Mouse (Mus musculus) midbrain, embryonic 12.5 days (tissue): ENCODE results near the gene Rhov. TPM values are rescaled to one million over a fixed set of nuclear protein-coding genes. Genes with fewer than 3 reads are reported as not detected.

Experiments
- ATAC-seq: fragments of 200-750 bp; cut with Nextera tagmentation; 2 replicates; pipeline ENCODE4 v1.8.0; 2017; ENCODE audit warnings: low read depth, moderate TSS enrichment, moderate library complexity; ENCODE audit not compliant: low FRiP score
- H3K27ac ChIP-seq: fragments of 300-500 bp; sonication (generic); replicated peaks from 2 replicates; pipeline ENCODE4 v1.5.1; 2016; ENCODE audit warnings: mild to moderate bottlenecking
- H3K27me3 ChIP-seq: fragments of 300-500 bp; sonication (generic); 2 replicates; pipeline ENCODE4 v1.6.1; 2016; ENCODE audit warnings: mild to moderate bottlenecking
- H3K36me3 ChIP-seq: fragments of 300-500 bp; sonication (generic); 2 replicates; pipeline ENCODE4 v1.6.1; 2016
- H3K4me1 ChIP-seq: fragments of 300-500 bp; sonication (generic); 2 replicates; pipeline ENCODE4 v1.6.1; 2016
- H3K4me2 ChIP-seq: fragments of 300-500 bp; sonication (generic); replicated peaks from 2 replicates; pipeline ENCODE4 v1.6.1; 2016; ENCODE audit warnings: mild to moderate bottlenecking, moderate library complexity
- H3K4me3 ChIP-seq: fragments of 300-500 bp; sonication (generic); 2 replicates; pipeline ENCODE4 v1.5.1; 2016; ENCODE audit warnings: mild to moderate bottlenecking
- H3K9ac ChIP-seq: fragments of 300-500 bp; sonication (generic); replicated peaks from 2 replicates; pipeline ENCODE4 v1.6.1; 2016; ENCODE audit warnings: mild to moderate bottlenecking, moderate library complexity
- H3K9me3 ChIP-seq: fragments of 300-500 bp; sonication (generic); 2 replicates; pipeline ENCODE4 v1.6.1; 2016; ENCODE audit warnings: mild to moderate bottlenecking
- WGBS: fragments of 180-500 bp; shearing (Covaris S2); methylation state at CpG from one replicate; pipeline ENCODE4 v1.1.7; 2016; 5-methylcytosine and 5-hydroxymethylcytosine counted together
- polyA plus RNA-seq: library from polyadenylated mRNA; unstranded; fragments of >200 nt; fragmentation: Nextera tagmentation; extraction: Ambion mirVana; gene quantifications from 2 replicates; pipeline ENCODE4 v1.2.1, GENCODE M21; 2016

The Rhov gene
- 3.9 and 4.7 TPM in 2 replicates for polyA plus RNA-seq

- Histone ChIP-seq H3K27me3 (peaks cover 23% of the 10 kb centered on the region), H3K27ac (peak within 1 kb of the TSS; percentile 54), H3K9me3 (no peaks in the 10 kb centered on the region), H3K9ac (peak within 1 kb of the TSS; percentile 68), H3K4me3 (peak within 1 kb of the TSS; percentile 71), H3K4me1 (peaks cover 6% of the 10 kb centered on the region; the same call in 1 of the 2 replicates), H3K4me2 (peak within 1 kb of the TSS; percentile 91), H3K36me3 (no peaks in the 10 kb centered on the region)
- peak; percentile 89 for ATAC-seq
- under 1% methylated on average over 49 of the region's 49 CpGs for WGBS
Observed at GRCm38 (mm10) chr2:119270643-119271331, at the start of gene Rhov. Gene Rhov (minus strand): TSS chr2:119271272.

DNA sequence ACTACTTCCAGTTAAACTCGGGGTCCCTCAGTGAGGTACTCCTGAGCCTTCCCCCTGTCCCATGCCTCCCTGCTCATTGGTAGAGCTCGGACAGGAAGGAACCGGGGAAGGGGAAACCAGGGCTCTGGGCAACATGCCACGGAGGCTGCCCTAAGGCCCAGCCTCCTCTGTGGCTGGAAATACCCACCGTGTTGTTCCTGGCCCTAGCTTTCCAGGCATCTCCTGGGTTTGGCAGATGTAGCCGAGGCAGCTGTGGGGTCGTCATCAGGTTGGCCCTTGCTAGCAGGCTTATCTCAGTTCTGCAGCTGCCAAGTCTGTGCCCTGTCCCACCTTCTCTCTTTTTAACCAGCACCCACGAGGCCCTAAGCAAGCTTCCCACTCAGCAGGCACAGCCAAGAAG is 49.5 kb upstream of the Rhov start:
- Histone ChIP-seq H3K36me3 (no peaks in the 10 kb centered on the region), H3K9me3 (peaks cover 2% of the 10 kb centered on the region; the same call in 1 of the 2 replicates), H3K4me3 (no peak overlapping the region), H3K27ac (no peak overlapping the region), H3K4me1 (peaks cover 42% of the 10 kb centered on the region), H3K27me3 (peaks cover 99% of the 10 kb centered on the region), H3K4me2 (no peak overlapping the region), H3K9ac (no peak overlapping the region)
- WGBS, result 72% methylated on average over 8 of the region's 8 CpGs
- ATAC-seq, result no peak

GRCm38 (mm10) chr2:119318043-119318710 is 47.1 kb upstream of the Rhov start:
- Histone ChIP-seq H3K4me3 (no peak overlapping the region), H3K9ac (no peak overlapping the region), H3K4me2 (no peak overlapping the region), H3K27ac (no peak overlapping the region), H3K27me3 (peaks cover 99% of the 10 kb centered on the region), H3K36me3 (no peaks in the 10 kb centered on the region), H3K9me3 (peaks cover 2% of the 10 kb centered on the region; the same call in 1 of the 2 replicates), H3K4me1 (peaks cover 31% of the 10 kb centered on the region)
- 84% methylated on average over 3 of the region's 3 CpGs for WGBS
- ATAC-seq, result no peak

DNA sequence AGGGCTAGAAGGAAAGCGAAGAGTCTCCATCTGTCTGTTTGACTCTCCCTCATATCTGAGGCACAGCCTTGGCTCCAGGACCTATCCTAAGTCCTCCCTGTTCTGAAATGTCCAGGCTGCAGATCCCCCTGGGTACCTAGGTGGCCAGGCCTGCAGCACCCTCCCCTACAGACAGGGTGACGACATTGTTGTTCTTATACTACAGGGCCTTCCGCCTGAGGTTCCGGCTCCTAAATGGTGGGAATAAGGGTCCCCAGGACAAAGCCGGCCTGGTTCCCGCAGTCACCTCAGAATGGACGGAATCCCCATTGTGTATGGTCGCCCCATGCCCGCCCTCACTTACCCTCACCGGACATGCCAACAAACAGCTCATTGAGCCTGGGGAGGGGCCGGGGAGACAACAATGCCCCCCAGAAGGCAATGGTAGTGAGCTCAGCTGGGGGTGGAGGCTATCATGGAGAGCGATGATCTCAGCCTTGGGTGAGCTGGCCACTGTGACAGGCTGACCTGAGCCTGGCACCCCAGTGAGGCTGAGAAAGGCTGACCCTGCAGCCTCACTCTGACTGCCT is 43.8 kb upstream of the Rhov start:
- ATAC-seq, result no peak
- peaks cover 2% of the 10 kb centered on the region; the same call in 1 of the 2 replicates for H3K9me3 ChIP-seq
- no peak overlapping the region for H3K9ac ChIP-seq
- no peaks in the 10 kb centered on the region for H3K36me3 ChIP-seq
- no peak overlapping the region for H3K4me2 ChIP-seq
- peaks cover 13% of the 10 kb centered on the region for H3K4me1 ChIP-seq
- peaks cover 78% of the 10 kb centered on the region for H3K27me3 ChIP-seq
- no peak overlapping the region for H3K27ac ChIP-seq
- no peak overlapping the region for H3K4me3 ChIP-seq
- 62% methylated on average over 12 of the region's 12 CpGs for WGBS

- Histone ChIP-seq H3K27ac (0 out of 2 replicates have a peak overlapping the region, but pooled peaks have one; percentile 10), H3K4me3 (no peak overlapping the region), H3K9me3 (peaks cover 2% of the 10 kb centered on the region; the same call in 1 of the 2 replicates), H3K4me1 (peaks cover 13% of the 10 kb centered on the region), H3K36me3 (no peaks in the 10 kb centered on the region), H3K9ac (0 out of 2 replicates have a peak overlapping the region, but pooled peaks have one; percentile 28), H3K4me2 (no peak overlapping the region), H3K27me3 (peaks cover 74% of the 10 kb centered on the region)
- 33% methylated on average over 10 of the region's 10 CpGs for WGBS
- peak; percentile 34; the same call in 1 of the 2 replicates for ATAC-seq
Observed at GRCm38 (mm10) chr2:119313780-119314479, 42.9 kb upstream of the Rhov start.

DNA sequence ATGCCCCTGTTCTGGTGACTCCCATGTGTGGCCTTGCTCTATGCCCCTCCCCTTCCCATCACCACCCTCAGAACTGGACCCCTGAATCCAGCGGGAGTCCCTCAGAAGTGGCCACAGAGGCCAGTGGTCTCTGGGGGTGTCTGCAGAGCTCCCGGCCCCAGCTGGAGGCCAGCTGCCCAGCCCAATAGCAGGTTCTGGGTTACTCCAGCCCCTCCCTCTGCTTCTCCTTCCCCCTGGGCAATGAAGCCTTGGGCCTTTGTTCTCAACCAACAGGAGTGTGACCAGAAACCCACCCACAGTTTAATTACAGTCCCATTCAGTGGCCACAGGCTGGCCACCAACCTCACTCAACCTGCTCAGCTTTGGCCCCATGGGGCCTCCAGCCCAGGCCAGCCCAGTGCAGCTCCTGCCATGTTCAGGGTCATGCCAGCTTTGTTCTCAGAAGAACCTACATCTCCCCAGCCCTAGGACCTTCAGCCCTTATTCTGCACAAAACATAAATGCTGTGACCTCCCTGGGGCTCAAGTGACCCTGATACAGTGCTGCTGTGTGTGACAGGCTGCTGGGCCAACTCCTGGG is 41.4 kb upstream of the Rhov start:
- H3K9ac ChIP-seq, result no peak overlapping the region
- H3K27ac ChIP-seq, result no peak overlapping the region
- ATAC-seq, result peak; percentile 52; the same call in 1 of the 2 replicates
- no peaks in the 10 kb centered on the region for H3K36me3 ChIP-seq
- 43% methylated on average over 2 of the region's 2 CpGs for WGBS
- H3K4me3 ChIP-seq, result no peak overlapping the region
- H3K4me1 ChIP-seq, result peaks cover 13% of the 10 kb centered on the region
- H3K4me2 ChIP-seq, result no peak overlapping the region
- H3K9me3 ChIP-seq, result peaks cover 2% of the 10 kb centered on the region; the same call in 1 of the 2 replicates
- peaks cover 60% of the 10 kb centered on the region for H3K27me3 ChIP-seq

- H3K9ac ChIP-seq, result no peak overlapping the region
- H3K27ac ChIP-seq, result no peak overlapping the region
- 55% methylated on average over 12 of the region's 12 CpGs for WGBS
- peaks cover 13% of the 10 kb centered on the region for H3K4me1 ChIP-seq
- peaks cover under 1% of the 10 kb centered on the region; the same call in 1 of the 2 replicates for H3K9me3 ChIP-seq
- ATAC-seq, result no peak
- H3K4me3 ChIP-seq, result no peak overlapping the region
- peaks cover 50% of the 10 kb centered on the region for H3K27me3 ChIP-seq
- no peak overlapping the region for H3K4me2 ChIP-seq
- H3K36me3 ChIP-seq, result no peaks in the 10 kb centered on the region
Observed at GRCm38 (mm10) chr2:119311544-119311943, 40.5 kb upstream of the Rhov start.

DNA sequence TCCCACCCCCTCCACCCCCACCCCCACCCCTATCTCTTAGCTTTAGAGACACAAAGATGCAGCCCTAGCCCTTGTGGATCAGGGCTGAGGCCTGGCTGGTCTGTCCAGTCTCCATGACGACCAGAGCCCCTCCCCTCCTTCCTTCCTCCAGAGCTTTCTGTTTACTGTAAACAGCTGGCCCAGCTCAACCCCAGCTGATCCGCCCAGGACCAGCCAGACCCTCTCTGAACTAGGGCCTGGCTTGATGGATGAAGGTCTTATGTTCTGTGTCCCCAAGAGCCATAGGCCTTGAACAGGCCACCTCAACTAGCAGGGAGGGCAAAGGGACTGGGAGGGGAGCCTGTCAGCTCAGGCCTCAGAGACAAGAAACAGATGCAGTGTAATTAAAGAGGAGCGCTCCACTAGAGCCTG is 33.7 kb upstream of the Rhov start:
- peak; percentile 61 for ATAC-seq
- no peak overlapping the region for H3K4me3 ChIP-seq
- no peaks in the 10 kb centered on the region for H3K9me3 ChIP-seq
- WGBS, result 21% methylated on average over 3 of the region's 3 CpGs
- no peaks in the 10 kb centered on the region for H3K36me3 ChIP-seq
- H3K4me2 ChIP-seq, result no peak overlapping the region
- H3K27ac ChIP-seq, result peak overlapping the region; percentile 52; the same call in 1 of the 2 replicates
- H3K27me3 ChIP-seq, result peaks cover 14% of the 10 kb centered on the region
- H3K4me1 ChIP-seq, result peaks cover 26% of the 10 kb centered on the region
- no peak overlapping the region for H3K9ac ChIP-seq

GRCm38 (mm10) chr2:119304391-119304790 is 33.3 kb upstream of the Rhov start:
- WGBS, result 57% methylated on average over 3 of the region's 3 CpGs
- no peak overlapping the region for H3K27ac ChIP-seq
- H3K4me1 ChIP-seq, result peaks cover 30% of the 10 kb centered on the region
- no peaks in the 10 kb centered on the region for H3K36me3 ChIP-seq
- no peak overlapping the region for H3K9ac ChIP-seq
- H3K4me3 ChIP-seq, result no peak overlapping the region
- H3K27me3 ChIP-seq, result peaks cover 10% of the 10 kb centered on the region
- ATAC-seq, result no peak
- no peaks in the 10 kb centered on the region for H3K9me3 ChIP-seq
- no peak overlapping the region for H3K4me2 ChIP-seq

DNA sequence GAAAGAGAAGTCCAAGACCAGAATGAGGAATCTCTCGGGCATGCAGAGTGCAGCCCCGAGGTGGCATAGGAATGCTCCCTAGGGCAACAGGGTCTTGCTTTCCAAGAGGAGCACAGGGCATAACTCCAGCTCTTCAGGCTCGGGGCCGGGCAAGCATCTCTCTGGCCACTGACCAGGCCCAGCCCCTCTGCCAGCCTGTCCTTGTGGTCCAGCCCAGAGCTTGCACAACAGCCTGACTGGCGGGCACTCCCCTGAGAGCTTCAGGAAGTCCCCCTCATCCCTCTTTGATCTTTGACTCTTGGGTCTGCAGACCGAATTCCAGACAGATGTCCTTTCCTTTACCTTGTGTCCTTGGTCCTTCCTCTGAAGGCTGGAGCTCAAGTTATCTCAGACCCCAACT is 31.8 kb upstream of the Rhov start:
- no peak overlapping the region for H3K4me2 ChIP-seq
- H3K27me3 ChIP-seq, result peaks cover 9% of the 10 kb centered on the region; the same call in 1 of the 2 replicates
- ATAC-seq, result no peak
- peaks cover 13% of the 10 kb centered on the region for H3K36me3 ChIP-seq
- 78% methylated on average over 6 of the region's 6 CpGs for WGBS
- H3K27ac ChIP-seq, result no peak overlapping the region
- H3K9ac ChIP-seq, result no peak overlapping the region
- peaks cover 30% of the 10 kb centered on the region for H3K4me1 ChIP-seq
- no peaks in the 10 kb centered on the region for H3K9me3 ChIP-seq
- H3K4me3 ChIP-seq, result no peak overlapping the region

GRCm38 (mm10) chr2:119300819-119301493 is 29.9 kb upstream of the Rhov start:
- Histone ChIP-seq H3K27me3 (peaks cover 6% of the 10 kb centered on the region; the same call in 1 of the 2 replicates), H3K4me2 (0 out of 2 replicates have a peak overlapping the region, but pooled peaks have one; percentile 29), H3K36me3 (peaks cover 30% of the 10 kb centered on the region), H3K4me3 (no peak overlapping the region), H3K9me3 (no peaks in the 10 kb centered on the region), H3K9ac (peak overlapping the region; percentile 34; the same call in 1 of the 2 replicates), H3K27ac (peak overlapping the region; percentile 54), H3K4me1 (peaks cover 30% of the 10 kb centered on the region)
- ATAC-seq, result no peak
- WGBS, result 47% methylated on average over 7 of the region's 7 CpGs
